Mouse (Mus musculus): ENCODE measurements around the gene Cd28.

- TF ChIP-seq CTCF (IDR thresholded peaks at IDR 0.05; ENCODE audit: low read depth): no peak
- no peak for TF ChIP-seq EP300 (IDR thresholded peaks at IDR 0.05; ENCODE audit: low read depth)
These were observed 30.3 kb downstream of the Cd28 start for GRCm38 (mm10) chr1:60746856-60747255.

Data from heart, postnatal 0 days (tissue).